Mouse (Mus musculus): Measurements from ENCODE around the gene Stk11ip.
A peak's percentile ranks its signal among the peaks of the same experiment; 100 is the strongest.

The Stk11ip gene

GRCm38 (mm10) chr1:75541496-75541895, 20.2 kb downstream of the Stk11ip start:
- DNase-seq (ENCODE audit: low spot score): no peak

GRCm38 (mm10) chr1:75544351-75544750, 23.0 kb downstream of the Stk11ip start:
- DNase-seq (ENCODE audit: low spot score): no peak

- no peak for DNase-seq (ENCODE audit: low spot score)
Measured at GRCm38 (mm10) chr1:75545965-75546956, 24.9 kb downstream of the Stk11ip start, which contains the start of gene Slc4a3. Gene Slc4a3, plus strand, starts transcription at chr1:75546266.

GRCm38 (mm10) chr1:75547351-75547750, 26.0 kb downstream of the Stk11ip start:
- no peak for DNase-seq (ENCODE audit: low spot score)

- no peak for DNase-seq (ENCODE audit: low spot score)
Measured at GRCm38 (mm10) chr1:75548083-75548482, 26.8 kb downstream of the Stk11ip start.

GRCm38 (mm10) chr1:75548871-75549270, 27.5 kb downstream of the Stk11ip start:
- DNase-seq (ENCODE audit: low spot score): no peak

- no peak for DNase-seq (ENCODE audit: low spot score)
Measured at GRCm38 (mm10) chr1:75549289-75550279, 28.3 kb downstream of the Stk11ip start.

GRCm38 (mm10) chr1:75550586-75550985, 29.3 kb downstream of the Stk11ip start:
- no peak for DNase-seq (ENCODE audit: low spot score)

GRCm38 (mm10) chr1:75555680-75556079, 34.4 kb downstream of the Stk11ip start:
- DNase-seq (ENCODE audit: low spot score): no peak

GRCm38 (mm10) chr1:75556143-75556781, 34.9 kb downstream of the Stk11ip start:
- no peak for DNase-seq (ENCODE audit: low spot score)

GRCm38 (mm10) chr1:75557041-75557440, 35.7 kb downstream of the Stk11ip start:
- no peak for DNase-seq (ENCODE audit: low spot score)

GRCm38 (mm10) chr1:75558388-75559178, 37.3 kb downstream of the Stk11ip start:
- DNase-seq (ENCODE audit: low spot score): no peak

- DNase-seq (ENCODE audit: low spot score): peak; percentile 62
Measured at GRCm38 (mm10) chr1:75559212-75559925, 38.0 kb downstream of the Stk11ip start.

GRCm38 (mm10) chr1:75560206-75560913, 39.0 kb downstream of the Stk11ip start:
- no peak for DNase-seq (ENCODE audit: low spot score)

GRCm38 (mm10) chr1:75561221-75561897, 40.0 kb downstream of the Stk11ip start:
- DNase-seq (ENCODE audit: low spot score): no peak

- no peak for DNase-seq (ENCODE audit: low spot score)
Measured at GRCm38 (mm10) chr1:75561898-75562238, 40.5 kb downstream of the Stk11ip start.

- no peak for DNase-seq (ENCODE audit: low spot score)
Measured at GRCm38 (mm10) chr1:75564102-75564501, 42.8 kb downstream of the Stk11ip start.

GRCm38 (mm10) chr1:75564916-75565315, 43.6 kb downstream of the Stk11ip start:
- DNase-seq (ENCODE audit: low spot score): no peak

GRCm38 (mm10) chr1:75565616-75566015, 44.3 kb downstream of the Stk11ip start:
- DNase-seq (ENCODE audit: low spot score): peak; percentile 15

Measured in T-cell, adult 2 months (primary cell).